Mouse (Mus musculus): ENCODE results near the gene Olfr1321.

Olfr1321 gene

DNA sequence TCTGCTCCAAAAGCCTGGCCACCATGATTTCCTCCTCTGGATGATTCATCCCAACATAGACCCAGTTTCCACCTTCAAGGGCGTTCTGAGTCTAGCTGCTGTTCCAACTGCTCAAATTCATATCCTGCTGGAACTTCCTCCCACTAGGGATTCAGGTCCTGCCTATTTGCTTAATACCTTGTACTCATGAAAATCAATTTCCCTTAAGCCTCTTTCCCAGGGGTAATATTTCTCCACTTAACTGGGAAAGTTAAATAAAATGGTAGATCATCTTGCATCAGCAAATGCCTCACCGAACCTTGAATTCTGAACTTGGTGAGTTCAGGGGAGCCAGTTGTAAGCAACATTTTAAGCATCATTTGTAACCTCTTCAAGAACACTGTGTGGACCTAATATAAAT, at the start of gene Olfr1321:
Olfr1321 (minus strand) TSS at position 101 of the 400 bp plus-strand sequence.
- DNase-seq (ENCODE audit: low spot score in 2 of 2): no peak

DNA sequence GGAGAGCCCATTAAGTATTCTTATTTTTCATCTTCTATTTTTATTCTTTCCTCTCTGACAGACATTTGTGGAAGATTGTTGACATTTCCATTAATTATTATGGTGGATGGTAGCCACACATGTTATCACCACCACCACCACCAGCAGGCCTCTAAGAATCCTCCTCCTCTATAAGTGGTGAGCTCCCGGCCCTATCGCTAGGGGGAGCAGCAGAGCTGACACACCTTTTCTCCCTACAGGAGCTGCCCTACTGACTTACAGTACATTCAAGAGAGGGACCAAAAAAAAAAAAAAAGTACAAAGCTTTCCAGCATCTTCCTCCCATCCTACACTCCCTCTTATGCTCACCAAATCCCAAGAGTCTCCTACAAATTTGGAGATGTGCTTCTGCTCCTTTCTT, 36.0 kb upstream of the Olfr1321 start:
- DNase-seq (ENCODE audit: low spot score in 2 of 2): no peak

DNA sequence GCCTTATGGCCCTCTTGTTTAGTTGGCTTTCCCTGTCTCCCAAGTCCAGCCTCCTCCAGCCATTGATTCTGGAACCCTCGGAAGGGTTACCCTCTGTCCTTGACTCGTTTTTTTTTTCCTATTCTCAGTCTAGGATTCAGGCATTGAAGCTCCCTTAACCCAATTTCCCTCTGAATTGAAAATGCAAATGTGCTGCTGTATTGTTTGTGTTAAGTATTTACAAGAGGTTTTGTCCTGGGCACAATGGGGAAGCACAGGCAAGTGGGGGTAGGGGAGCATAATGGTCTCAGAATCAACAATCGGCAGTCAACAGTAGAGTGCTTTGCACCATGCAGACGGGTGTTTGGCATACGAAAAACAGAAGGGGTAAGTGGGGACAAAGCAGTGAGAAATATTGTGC, 10.3 kb upstream of the Olfr1321 start:
- DNase-seq (ENCODE audit: low spot score in 2 of 2): no peak
